Mouse (Mus musculus): Measurements from ENCODE around the gene Slc39a10. TPM values are rescaled to one million over a fixed set of nuclear protein-coding genes. Genes with fewer than 3 reads are reported as not detected.
A peak's percentile ranks its signal among the peaks of the same experiment; 100 is the strongest.

The Slc39a10 gene
- total and polyA plus RNA-seq, 2 experiments from 2014 or later = 8.4 to 29.7 TPM

DNA sequence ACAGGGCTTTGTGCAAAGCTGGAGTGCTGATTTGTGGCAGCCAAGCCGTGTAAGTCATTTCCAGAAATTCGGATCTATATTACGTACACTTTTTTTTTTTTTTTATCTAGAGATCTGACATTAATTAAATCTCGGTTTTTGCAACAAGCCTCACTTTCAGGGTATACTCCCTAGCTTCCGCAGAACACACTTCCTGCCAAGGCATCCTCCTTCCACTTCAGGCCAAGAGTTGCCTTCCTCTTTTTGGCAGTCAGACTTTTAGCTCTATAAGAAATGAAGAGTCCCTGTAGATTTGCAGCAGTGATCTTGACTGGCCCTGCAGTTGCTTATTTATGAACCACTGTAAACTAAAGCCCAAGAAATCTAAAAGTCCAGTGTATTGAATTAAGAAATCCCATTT, 13.1 kb upstream of the Slc39a10 start:
- Histone ChIP-seq H3K27me3 (ENCODE audit: control insufficient read depth, insufficient read depth, low read length) (no peaks in the 10 kb centered on the region), H3K4me2 (ENCODE audit: low read depth, low read length) (no peak overlapping the region), H3K36me3 (replicated peaks; ENCODE audit: control insufficient read depth, insufficient read depth, low read length) (no peaks in the 10 kb centered on the region), H3K27ac (ENCODE audit: low read depth) (no peak overlapping the region), H3K4me3 (ENCODE audit: low read depth, low read length) (no peak overlapping the region), H3K9me3 (replicated peaks; ENCODE audit: control insufficient read depth, low read length) (no peaks in the 10 kb centered on the region), H3K9ac (replicated peaks; ENCODE audit: low read depth, low read length) (no peak overlapping the region), H3K4me1 (ENCODE audit: control insufficient read depth, insufficient read depth) (0 out of 2 replicates have a peak, but pooled peaks cover 5% of the 10 kb centered on the region)
- TF ChIP-seq EP300 (IDR thresholded peaks at IDR 0.05; ENCODE audit: low read depth) (no peak), CTCF (IDR thresholded peaks at IDR 0.05; ENCODE audit: low read depth) (no peak)
- ATAC-seq (ENCODE audit: insufficient read depth, low read depth) = no peak
- DNase-seq (ENCODE audit: low spot score) = no peak
- WGBS = 51% methylated on average over 5 of the region's 5 CpGs

DNA sequence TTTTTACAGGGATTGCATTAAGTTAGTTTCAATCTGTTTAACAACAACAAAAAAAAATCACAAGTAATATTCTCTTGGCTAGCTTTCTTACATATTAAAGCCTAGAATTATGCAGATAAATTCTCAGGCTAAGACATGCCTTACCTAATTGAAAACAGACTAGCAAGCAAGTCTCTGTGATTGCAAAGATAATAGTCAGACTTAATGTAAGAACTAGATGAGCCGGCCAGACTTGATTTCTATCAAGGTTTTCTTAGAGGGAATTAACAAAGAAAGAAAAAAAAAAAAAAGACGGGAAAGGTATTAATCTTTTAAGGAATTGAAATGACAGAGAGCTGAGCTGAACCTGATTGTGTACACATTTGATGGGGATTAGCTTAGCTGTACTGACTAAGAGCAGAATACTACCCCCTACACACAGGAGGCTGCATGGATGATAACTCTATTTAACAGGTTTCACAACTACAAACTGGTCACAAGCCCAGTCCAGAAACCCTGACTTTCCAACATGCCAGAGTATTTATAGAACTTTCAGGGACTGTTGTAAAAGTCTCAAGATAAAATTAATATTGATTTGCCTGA, 9.5 kb upstream of the Slc39a10 start:
- no peak overlapping the region for H3K4me3 ChIP-seq (ENCODE audit: low read depth, low read length)
- no peak for ATAC-seq (ENCODE audit: insufficient read depth, low read depth)
- no peak for TF ChIP-seq EP300 (IDR thresholded peaks at IDR 0.05; ENCODE audit: low read depth)
- no peak for TF ChIP-seq CTCF (IDR thresholded peaks at IDR 0.05; ENCODE audit: low read depth)
- H3K9me3 ChIP-seq (replicated peaks; ENCODE audit: control insufficient read depth, low read length) = no peaks in the 10 kb centered on the region
- no peaks in the 10 kb centered on the region for H3K4me1 ChIP-seq (ENCODE audit: control insufficient read depth, insufficient read depth)
- H3K4me2 ChIP-seq (ENCODE audit: low read depth, low read length) = no peak overlapping the region
- DNase-seq (ENCODE audit: low spot score) = no peak
- H3K27ac ChIP-seq (ENCODE audit: low read depth) = no peak overlapping the region
- WGBS = 56% methylated on average over 2 of the region's 2 CpGs
- no peaks in the 10 kb centered on the region for H3K36me3 ChIP-seq (replicated peaks; ENCODE audit: control insufficient read depth, insufficient read depth, low read length)
- no peak overlapping the region for H3K9ac ChIP-seq (replicated peaks; ENCODE audit: low read depth, low read length)
- H3K27me3 ChIP-seq (ENCODE audit: control insufficient read depth, insufficient read depth, low read length) = no peaks in the 10 kb centered on the region

GRCm38 (mm10) chr1:46894281-46894842, 1.7 kb upstream of the Slc39a10 start:
- WGBS = 22% methylated on average over 7 of the region's 7 CpGs
- DNase-seq (ENCODE audit: low spot score) = no peak
- no peak for ATAC-seq (ENCODE audit: insufficient read depth, low read depth)
- no peak overlapping the region for H3K4me2 ChIP-seq (ENCODE audit: low read depth, low read length)
- no peaks in the 10 kb centered on the region for H3K9me3 ChIP-seq (replicated peaks; ENCODE audit: control insufficient read depth, low read length)
- no peak overlapping the region for H3K27ac ChIP-seq (ENCODE audit: low read depth)
- no peak overlapping the region for H3K9ac ChIP-seq (replicated peaks; ENCODE audit: low read depth, low read length)
- no peaks in the 10 kb centered on the region for H3K4me1 ChIP-seq (ENCODE audit: control insufficient read depth, insufficient read depth)
- no peaks in the 10 kb centered on the region for H3K27me3 ChIP-seq (ENCODE audit: control insufficient read depth, insufficient read depth, low read length)
- no peaks in the 10 kb centered on the region for H3K36me3 ChIP-seq (replicated peaks; ENCODE audit: control insufficient read depth, insufficient read depth, low read length)
- no peak overlapping the region for H3K4me3 ChIP-seq (ENCODE audit: low read depth, low read length)
- TF ChIP-seq CTCF (IDR thresholded peaks at IDR 0.05; ENCODE audit: low read depth) = no peak
- no peak for TF ChIP-seq EP300 (IDR thresholded peaks at IDR 0.05; ENCODE audit: low read depth)

DNA sequence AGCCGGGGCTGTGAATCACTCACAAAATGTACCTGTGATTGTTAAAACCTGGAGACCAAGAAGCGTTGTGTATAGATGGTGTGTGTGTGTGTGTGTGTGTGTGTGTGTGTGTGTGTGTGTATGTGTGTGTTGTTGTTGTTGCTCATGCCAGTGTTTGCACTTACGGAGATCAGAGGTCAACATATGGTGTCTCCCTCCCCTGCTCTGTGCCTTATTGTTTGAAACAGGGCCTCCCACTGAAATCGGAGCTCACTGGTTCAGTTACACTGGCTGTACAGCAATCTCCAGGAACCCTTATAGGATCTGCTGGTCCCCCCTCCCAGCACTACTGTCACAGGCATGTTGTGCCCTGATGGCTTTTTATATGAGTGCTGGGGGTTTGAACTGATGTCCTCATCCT, 3.9 kb downstream of the Slc39a10 start:
- no peak overlapping the region for H3K4me2 ChIP-seq (ENCODE audit: low read depth, low read length)
- no peaks in the 10 kb centered on the region for H3K27me3 ChIP-seq (ENCODE audit: control insufficient read depth, insufficient read depth, low read length)
- DNase-seq (ENCODE audit: low spot score) (no peak), ATAC-seq (ENCODE audit: insufficient read depth, low read depth) (no peak)
- no peak overlapping the region for H3K4me3 ChIP-seq (ENCODE audit: low read depth, low read length)
- no peak overlapping the region for H3K9ac ChIP-seq (replicated peaks; ENCODE audit: low read depth, low read length)
- peaks cover 9% of the 10 kb centered on the region for H3K4me1 ChIP-seq (ENCODE audit: control insufficient read depth, insufficient read depth)
- H3K9me3 ChIP-seq (replicated peaks; ENCODE audit: control insufficient read depth, low read length) = no peaks in the 10 kb centered on the region
- no peaks in the 10 kb centered on the region for H3K36me3 ChIP-seq (replicated peaks; ENCODE audit: control insufficient read depth, insufficient read depth, low read length)
- TF ChIP-seq EP300 (IDR thresholded peaks at IDR 0.05; ENCODE audit: low read depth) (no peak), CTCF (IDR thresholded peaks at IDR 0.05; ENCODE audit: low read depth) (no peak)
- WGBS = 55% methylated on average over 4 of the region's 4 CpGs
- H3K27ac ChIP-seq (ENCODE audit: low read depth) = no peak overlapping the region

DNA sequence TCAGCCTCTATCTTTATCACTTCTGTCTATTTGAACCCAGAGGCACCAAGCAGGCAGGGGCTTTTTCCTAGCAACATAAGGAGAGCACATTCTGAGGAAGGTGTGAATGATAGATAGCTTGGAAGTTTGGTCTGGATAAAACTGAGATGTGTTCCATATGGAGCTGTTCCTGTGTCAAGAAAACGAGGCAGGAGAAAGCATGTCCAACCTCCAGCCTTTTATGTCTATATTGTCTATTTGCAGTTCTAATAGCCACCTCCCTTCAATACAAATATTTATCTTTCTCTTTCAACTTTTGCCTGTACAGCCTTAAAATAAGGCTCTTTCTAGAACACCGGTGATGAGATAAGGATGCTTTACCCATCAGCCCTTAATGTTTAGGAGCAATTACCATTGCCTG, 4.3 kb downstream of the Slc39a10 start:
- H3K9ac ChIP-seq (replicated peaks; ENCODE audit: low read depth, low read length) = no peak overlapping the region
- no peaks in the 10 kb centered on the region for H3K27me3 ChIP-seq (ENCODE audit: control insufficient read depth, insufficient read depth, low read length)
- no peak overlapping the region for H3K4me2 ChIP-seq (ENCODE audit: low read depth, low read length)
- H3K27ac ChIP-seq (ENCODE audit: low read depth) = no peak overlapping the region
- no peaks in the 10 kb centered on the region for H3K9me3 ChIP-seq (replicated peaks; ENCODE audit: control insufficient read depth, low read length)
- 6% methylated on average over 2 of the region's 2 CpGs for WGBS
- TF ChIP-seq EP300 (IDR thresholded peaks at IDR 0.05; ENCODE audit: low read depth) = no peak
- no peaks in the 10 kb centered on the region for H3K36me3 ChIP-seq (replicated peaks; ENCODE audit: control insufficient read depth, insufficient read depth, low read length)
- ATAC-seq (ENCODE audit: insufficient read depth, low read depth) = no peak
- H3K4me3 ChIP-seq (ENCODE audit: low read depth, low read length) = no peak overlapping the region
- no peak for DNase-seq (ENCODE audit: low spot score)
- peaks cover 9% of the 10 kb centered on the region for H3K4me1 ChIP-seq (ENCODE audit: control insufficient read depth, insufficient read depth)

DNA sequence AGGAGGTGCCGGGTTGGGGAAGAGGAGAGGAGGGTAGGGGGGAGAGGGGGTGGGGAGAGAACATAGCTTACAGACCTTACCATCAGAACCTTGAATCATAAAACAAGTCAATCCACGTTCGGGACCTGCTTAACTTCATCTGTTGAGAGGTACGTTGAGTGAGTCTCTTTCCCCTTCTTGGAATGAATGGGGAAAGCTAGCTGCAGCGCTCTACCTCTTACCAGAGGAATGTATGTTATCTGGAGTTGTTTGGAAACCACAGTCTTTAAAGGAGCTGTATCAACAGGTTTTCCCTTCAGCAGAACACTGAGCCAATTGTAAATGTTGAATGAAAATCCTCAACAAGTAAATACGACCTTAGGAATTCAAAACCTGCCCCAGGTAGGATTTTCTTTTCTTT, 4.7 kb downstream of the Slc39a10 start:
- WGBS = 12% methylated on average over 6 of the region's 6 CpGs
- DNase-seq (ENCODE audit: low spot score) = no peak
- Histone ChIP-seq H3K9ac (replicated peaks; ENCODE audit: low read depth, low read length) (no peak overlapping the region), H3K36me3 (replicated peaks; ENCODE audit: control insufficient read depth, insufficient read depth, low read length) (no peaks in the 10 kb centered on the region), H3K4me1 (ENCODE audit: control insufficient read depth, insufficient read depth) (peaks cover 9% of the 10 kb centered on the region), H3K27ac (ENCODE audit: low read depth) (no peak overlapping the region), H3K9me3 (replicated peaks; ENCODE audit: control insufficient read depth, low read length) (no peaks in the 10 kb centered on the region), H3K27me3 (ENCODE audit: control insufficient read depth, insufficient read depth, low read length) (no peaks in the 10 kb centered on the region), H3K4me3 (ENCODE audit: low read depth, low read length) (no peak overlapping the region), H3K4me2 (ENCODE audit: low read depth, low read length) (peak overlapping the region; percentile 17; the same call in 1 of the 2 replicates)
- ATAC-seq (ENCODE audit: insufficient read depth, low read depth) = no peak
- TF ChIP-seq CTCF (IDR thresholded peaks at IDR 0.05; ENCODE audit: low read depth) (no peak), EP300 (IDR thresholded peaks at IDR 0.05; ENCODE audit: low read depth) (no peak)
